Mouse (Mus musculus): ENCODE measurements around the gene Plekhm2.

Plekhm2 gene

DNA sequence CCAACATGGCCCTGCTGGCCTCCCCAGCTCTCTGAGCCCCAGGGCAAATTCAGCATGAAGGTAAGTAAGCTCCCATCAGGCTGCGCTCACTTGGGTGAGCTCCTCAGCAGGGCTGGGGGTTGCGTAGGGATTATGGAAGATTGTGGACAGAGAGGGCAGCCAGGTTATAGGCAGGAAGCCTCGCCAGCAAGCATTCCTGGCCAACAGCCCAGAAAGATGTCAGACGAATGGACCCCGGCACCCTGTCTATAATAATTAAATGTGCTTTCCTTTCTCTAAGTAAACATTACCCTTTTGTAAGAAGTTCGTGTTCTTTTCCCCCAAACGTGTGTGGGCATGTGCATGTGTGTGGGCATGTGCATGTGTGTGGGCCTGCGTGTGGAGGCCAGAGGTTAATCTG is 60.2 kb downstream of the Plekhm2 start:
- no peak for DNase-seq (ENCODE audit: low spot score)

DNA sequence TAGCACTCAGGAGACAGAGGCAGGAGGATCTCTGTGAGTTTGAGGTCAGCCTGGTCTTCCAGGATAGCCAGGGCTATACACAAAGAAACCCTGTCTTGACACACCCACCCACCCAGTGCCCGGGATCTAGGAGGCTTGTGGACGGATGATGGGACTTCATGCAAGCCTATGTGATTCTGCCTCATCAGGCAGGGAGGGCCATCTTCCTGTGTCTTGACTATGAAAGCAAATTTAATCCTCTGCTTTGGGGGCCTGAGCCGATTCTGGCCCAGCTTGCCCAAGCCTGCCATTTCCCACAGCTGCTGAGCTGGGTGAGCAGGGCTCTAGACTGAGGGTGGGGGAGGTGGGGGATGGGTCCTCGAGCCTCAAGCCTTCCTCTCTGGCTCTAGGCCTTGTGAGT is 60.8 kb downstream of the Plekhm2 start:
- DNase-seq (ENCODE audit: low spot score): no peak

DNA sequence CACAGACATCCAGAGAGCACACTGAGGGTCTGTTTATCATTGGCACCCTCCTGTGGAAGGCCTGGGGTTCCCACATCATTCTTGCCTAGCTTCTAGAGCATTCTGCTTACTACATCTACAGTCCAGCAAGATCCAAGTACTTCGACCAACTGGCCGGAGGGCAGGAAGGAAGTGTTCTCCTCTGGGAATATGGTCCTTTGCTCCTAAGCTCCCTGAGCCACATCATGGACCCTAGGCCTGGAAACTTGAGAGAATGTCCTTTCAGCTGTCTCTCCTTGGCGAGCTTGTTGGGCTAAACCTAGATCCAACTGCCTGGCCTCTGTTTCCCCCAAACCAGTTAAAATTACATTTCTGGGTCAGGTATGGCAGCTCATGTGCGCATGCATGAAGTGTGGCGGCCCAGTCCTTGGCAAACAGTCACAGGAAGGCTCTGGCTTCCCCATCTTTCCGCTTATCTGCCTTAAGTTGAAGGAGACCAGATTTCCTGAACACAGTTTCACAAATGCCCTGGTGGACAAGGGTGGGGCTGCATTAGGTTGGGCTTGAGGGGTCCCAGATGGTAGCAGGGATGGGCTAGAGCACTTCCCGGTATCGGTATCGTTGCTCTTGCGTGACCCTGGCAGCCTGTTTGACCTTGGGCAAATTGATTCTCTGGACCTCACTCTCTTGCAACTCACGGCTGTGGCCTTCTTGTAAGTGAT is 62.0 kb downstream of the Plekhm2 start:
- no peak for DNase-seq (ENCODE audit: low spot score)

- DNase-seq (ENCODE audit: low spot score): no peak
These were observed 63.4 kb downstream of the Plekhm2 start for GRCm38 (mm10) chr4:141601148-141601862.

DNA sequence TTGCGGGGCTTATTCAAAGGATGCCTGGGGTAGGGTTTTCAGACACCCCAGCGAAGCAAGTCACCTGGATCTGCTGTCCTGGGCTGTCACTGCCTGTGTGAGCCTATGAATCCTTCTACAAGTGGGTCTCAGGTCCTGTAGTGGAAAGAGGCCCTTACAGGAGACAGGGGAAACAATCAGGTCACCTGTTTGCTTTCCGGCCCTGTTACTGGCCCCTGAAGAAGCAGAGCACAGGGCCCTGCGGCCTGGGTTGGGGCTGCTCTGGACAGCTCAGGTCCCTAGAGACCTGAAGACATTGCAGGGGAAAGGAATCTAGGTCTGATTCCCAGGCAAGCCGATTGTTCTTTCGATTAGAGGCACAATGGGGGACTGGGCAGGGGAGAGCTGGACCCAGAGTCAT is 64.3 kb downstream of the Plekhm2 start:
- DNase-seq (ENCODE audit: low spot score): no peak

DNA sequence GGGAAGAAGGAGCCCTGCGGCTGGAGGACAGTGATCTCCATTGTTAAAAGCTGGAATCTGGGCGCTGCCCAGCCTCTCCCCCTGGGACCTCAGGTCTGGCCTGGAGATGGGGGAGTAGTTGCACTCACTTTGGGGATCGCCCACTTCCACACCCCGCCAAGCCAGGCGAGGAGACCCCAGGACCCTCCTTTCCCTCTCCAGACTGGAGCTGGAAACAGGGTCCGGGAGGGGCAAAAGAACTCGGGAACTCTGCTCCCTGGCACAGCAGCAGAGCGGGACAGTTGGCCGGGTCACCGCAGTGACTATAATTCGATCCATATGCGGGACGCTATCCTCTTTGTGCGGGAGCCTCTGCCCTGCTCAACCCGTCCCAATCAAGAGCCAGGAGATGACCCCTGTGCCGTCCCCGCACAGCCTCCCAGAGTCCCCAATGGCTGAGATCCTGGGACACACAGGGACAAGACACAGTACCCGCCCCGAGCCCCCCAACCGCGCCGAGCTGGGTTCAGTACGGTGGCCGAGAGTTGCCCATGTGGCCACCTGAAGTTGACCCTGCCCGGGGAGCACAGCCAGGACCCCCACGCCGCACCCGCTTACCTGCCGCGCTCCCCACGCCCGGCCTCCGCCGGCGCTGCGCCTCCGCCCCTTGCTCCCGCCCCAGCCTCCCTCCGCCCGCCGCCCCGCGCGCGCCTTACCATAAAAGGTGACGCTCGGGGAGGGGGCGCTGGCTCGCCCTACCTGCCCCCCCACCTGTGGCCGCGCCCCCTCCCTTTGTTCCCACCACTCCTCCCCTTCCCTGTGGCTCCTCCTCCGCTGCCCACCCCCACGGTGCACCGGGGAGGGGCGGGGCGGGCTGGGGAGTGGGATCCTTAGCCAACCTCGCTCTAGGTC is 65.2 kb downstream of the Plekhm2 start:
- no peak for DNase-seq (ENCODE audit: low spot score)

- no peak for DNase-seq (ENCODE audit: low spot score)
These were observed 65.8 kb downstream of the Plekhm2 start for GRCm38 (mm10) chr4:141598894-141599250.

GRCm38 (mm10) chr4:141598199-141598893 is 66.4 kb downstream of the Plekhm2 start:
- no peak for DNase-seq (ENCODE audit: low spot score)

- no peak for DNase-seq (ENCODE audit: low spot score)
These were observed 67.9 kb downstream of the Plekhm2 start for GRCm38 (mm10) chr4:141596700-141597328.

GRCm38 (mm10) chr4:141595605-141596268 is 69.0 kb downstream of the Plekhm2 start:
- no peak for DNase-seq (ENCODE audit: low spot score)

DNA sequence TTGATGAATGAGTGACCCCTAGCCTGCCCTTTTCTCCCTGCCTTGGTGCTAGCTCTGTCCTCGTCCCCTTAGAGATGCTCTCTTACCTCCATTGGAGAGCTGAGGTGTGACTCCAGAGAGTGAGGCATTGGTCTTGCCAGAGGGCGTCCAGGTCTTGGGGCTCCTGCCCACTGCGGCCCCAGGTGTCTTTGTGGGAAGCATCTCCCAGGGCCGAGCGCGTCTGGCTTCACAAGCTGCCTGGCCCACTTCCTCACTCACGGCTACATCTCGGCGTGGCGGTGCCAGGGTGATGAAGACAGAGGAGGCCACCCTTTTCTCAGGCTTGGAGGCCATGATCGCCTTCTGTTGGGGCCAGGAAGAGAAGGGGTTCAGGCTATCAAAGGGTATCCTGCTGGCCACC is 69.6 kb downstream of the Plekhm2 start:
- DNase-seq (ENCODE audit: low spot score): no peak

DNA sequence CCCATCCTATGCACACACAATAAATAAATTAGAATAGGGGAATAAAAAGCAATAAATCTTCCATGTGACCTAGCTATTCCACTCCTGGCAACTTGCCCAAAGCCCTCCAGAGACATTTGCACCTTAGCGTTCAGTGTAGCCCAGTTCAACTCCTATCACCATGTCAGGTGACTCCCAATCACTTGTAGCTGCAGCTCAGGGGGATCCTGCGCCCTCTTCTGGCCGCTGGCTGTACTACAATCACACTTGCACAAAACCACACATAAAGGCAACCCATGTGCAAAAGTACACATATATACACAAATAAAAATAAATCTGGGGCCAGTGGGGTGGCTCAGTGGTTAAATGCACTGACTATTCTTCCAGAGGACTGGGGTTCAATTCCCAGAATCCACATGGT is 73.2 kb downstream of the Plekhm2 start:
- peak; percentile 56 for DNase-seq (ENCODE audit: low spot score)

DNA sequence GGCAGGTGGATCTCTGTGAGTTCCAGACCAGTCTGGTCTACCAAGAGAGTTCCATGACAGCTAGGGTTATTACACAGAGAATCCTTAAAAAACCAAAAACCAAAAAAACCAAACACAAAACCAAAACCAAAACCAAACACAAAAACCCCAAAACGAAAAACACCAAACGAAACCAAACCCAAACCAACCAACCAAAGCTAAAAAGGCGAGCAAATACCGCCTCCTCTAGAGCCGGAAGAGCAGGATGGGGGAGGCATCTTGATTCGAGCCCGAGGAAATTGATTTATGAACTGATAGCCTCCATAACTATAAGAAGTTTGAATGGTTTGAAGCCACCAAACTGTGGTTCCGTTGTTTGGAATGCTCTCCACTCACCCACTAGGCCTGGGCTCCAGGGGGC is 80.8 kb downstream of the Plekhm2 start:
- no peak for DNase-seq (ENCODE audit: low spot score)

DNA sequence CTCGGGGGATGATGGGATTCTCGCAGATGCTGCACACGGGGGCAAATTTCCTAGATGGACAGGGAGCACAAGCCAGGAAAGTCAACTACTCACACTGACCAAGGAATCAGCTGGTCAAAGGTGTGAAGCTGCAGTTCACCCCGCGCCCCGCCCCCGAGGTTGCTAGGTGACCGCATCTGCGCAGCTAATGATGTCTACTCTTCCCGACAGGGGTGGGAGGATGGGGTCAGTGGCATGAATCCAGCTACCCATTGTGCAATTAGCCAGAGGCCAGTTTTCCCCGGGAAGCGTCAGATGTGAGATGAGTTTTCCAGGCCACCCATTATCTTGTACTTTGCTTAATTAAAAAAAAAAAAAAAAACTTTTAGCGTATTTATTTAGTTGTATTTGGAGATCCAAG is 83.6 kb downstream of the Plekhm2 start:
- no peak for DNase-seq (ENCODE audit: low spot score)

- DNase-seq (ENCODE audit: low spot score): no peak
These were observed 85.9 kb downstream of the Plekhm2 start for GRCm38 (mm10) chr4:141578833-141579232.

DNA sequence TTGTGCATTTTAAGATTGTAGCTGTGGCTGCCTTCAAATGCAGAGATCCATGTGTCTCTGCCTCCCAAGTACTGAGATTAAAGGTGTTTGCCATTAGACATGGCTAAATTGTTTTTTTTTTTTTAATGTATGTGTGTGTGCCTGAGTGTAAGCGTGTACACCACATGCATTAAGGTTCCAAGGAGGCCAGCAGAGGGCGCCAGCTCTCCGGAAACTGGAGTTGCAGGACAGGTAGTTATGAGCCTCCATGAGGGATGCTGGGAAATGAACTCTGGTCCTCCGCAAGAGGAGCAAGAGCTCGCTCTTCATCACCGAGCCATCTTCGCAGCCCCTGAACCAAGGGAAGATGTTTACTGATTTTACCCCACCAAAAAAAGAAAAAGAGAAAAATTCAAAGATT is 87.8 kb downstream of the Plekhm2 start:
- no peak for DNase-seq (ENCODE audit: low spot score)

DNA sequence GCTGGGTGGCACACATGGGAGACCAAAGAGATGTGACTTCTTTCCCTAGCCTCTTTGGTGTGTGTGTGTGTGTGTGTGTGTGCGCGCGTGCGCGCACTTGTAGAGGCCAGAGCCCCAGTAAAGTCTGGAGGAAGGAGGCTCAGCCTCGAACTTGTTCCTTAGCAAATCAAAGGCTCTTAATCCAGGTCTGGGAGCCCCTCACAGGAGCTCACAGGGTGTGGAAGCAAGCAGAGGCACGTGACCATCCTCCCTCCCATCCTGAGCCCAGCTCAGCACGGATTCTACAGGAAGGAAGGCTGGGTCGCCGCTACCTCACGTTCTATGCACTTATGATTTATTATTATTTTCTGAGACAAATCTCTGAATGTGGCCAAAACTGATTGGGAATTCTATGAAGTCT is 88.3 kb downstream of the Plekhm2 start:
- DNase-seq (ENCODE audit: low spot score): no peak
